8 mouse cellular contexts compared by ENCODE assay signal in the genomic region with DNA sequence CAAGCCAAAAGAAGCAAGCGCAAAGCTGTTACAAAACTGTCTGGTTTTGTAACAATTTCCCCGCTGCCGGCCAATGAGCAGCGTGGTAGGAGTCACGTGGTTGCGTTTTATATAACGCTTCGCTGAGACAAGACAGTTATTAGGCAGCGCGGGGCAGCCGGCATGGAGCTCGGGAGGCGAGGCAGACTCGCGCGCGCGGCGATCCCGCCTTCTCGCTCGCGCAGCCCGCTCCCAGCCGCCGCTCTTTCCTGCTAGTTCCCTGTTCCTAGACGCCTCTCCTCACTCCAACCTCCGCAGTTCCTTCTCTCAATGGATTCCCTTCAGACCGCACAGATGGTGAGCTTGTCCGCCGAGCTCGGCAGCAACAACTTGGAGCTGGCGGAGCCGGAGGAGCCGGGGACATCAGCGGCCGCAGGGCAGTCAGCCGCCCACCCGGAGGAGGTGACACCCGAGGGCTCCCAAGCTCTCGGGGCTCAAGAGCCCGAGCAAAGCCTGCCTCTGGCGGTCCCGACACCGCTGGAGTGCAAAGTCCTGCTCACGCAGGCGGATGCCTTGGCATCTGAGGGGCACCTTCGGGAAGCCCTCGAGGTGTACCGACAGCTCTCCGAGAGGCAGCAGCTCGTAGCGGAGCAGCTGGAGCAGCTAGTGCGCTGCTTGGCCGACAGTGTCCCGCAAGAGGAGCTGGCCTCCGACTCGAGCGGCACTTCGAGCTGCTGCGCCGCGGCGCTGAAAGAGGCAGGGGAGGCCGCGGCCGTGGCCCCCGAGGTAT. TPM values are rescaled to one million over a fixed set of nuclear protein-coding genes. Genes with fewer than 3 reads are reported as not detected.
A peak's percentile ranks its signal among the peaks of the same experiment; 100 is the strongest.
DNase-seq lines count a peak whose midpoint lies in the region; ATAC-seq and TF ChIP-seq lines count a peak whose summit lies in the region.

A gene (plus strand): TSS at position 83 of the 769 bp plus-strand sequence.

- H3K9me3 ChIP-seq in hindbrain, embryonic 11.5 days (ENCODE audit: control insufficient read depth, low read length): no peaks in the 10 kb centered on the region
- H3K9me3 ChIP-seq in lung, embryonic 14.5 days (ENCODE audit: low read depth, low read length): no peaks in the 10 kb centered on the region
- no peaks in the 10 kb centered on the region for H3K9me3 ChIP-seq in neural tube, embryonic 14.5 days (ENCODE audit: control insufficient read depth, low read length)

- peak; percentile 78 for DNase-seq in Muller cell, postnatal 12 days (ENCODE audit: inconsistent ontology term)
- DNase-seq in cerebellum, adult 9-11 months: peak; percentile 84
- DNase-seq in frontal cortex, postnatal 14 days (ENCODE audit: low spot score in 2 of 2): peak; percentile 51 to 53
- peak; percentile 67 for DNase-seq in hindbrain, embryonic 11.5 days (ENCODE audit: low spot score)
- peak; percentile 79 for DNase-seq in layer of hippocampus, adult 9-11 months
- peak; percentile 82 for DNase-seq in lung, embryonic 14.5 days
- DNase-seq in thymus, postnatal 25 days: peak; percentile 38

- no peak within 1 kb of the TSS for H3K27ac ChIP-seq in hindbrain, embryonic 11.5 days (ENCODE audit: low read depth, low read length)
- no peak within 1 kb of the TSS for H3K27ac ChIP-seq in lung, embryonic 14.5 days (ENCODE audit: low read depth)
- H3K27ac ChIP-seq in neural tube, embryonic 14.5 days (ENCODE audit: low read depth, low read length): no peak within 1 kb of the TSS

- peaks cover 6% of the 10 kb centered on the region for H3K27me3 ChIP-seq in hindbrain, embryonic 11.5 days (ENCODE audit: control insufficient read depth, insufficient read depth, low read length)
- H3K27me3 ChIP-seq in lung, embryonic 14.5 days (ENCODE audit: insufficient read depth, low read length): peaks cover 7% of the 10 kb centered on the region
- no peaks in the 10 kb centered on the region for H3K27me3 ChIP-seq in neural tube, embryonic 14.5 days (ENCODE audit: control insufficient read depth, insufficient read depth, low read length)

- peak within 1 kb of the TSS; percentile 77 for H3K4me2 ChIP-seq in hindbrain, embryonic 11.5 days (replicated peaks; ENCODE audit: low read depth, low read length)
- peak within 1 kb of the TSS; percentile 76 for H3K4me2 ChIP-seq in lung, embryonic 14.5 days
- H3K4me2 ChIP-seq in neural tube, embryonic 14.5 days (ENCODE audit: low read depth, low read length): peak within 1 kb of the TSS; percentile 76

- peak within 1 kb of the TSS; percentile 11; the same call in 1 of the 2 replicates for H3K9ac ChIP-seq in hindbrain, embryonic 11.5 days (ENCODE audit: low read depth, low read length)
- H3K9ac ChIP-seq in lung, embryonic 14.5 days: peak within 1 kb of the TSS; percentile 13; the same call in 1 of the 2 replicates
- no peak within 1 kb of the TSS for H3K9ac ChIP-seq in neural tube, embryonic 14.5 days (replicated peaks; ENCODE audit: low read depth, low read length)

- no peaks in the 10 kb centered on the region for H3K4me1 ChIP-seq in hindbrain, embryonic 11.5 days (replicated peaks; ENCODE audit: control insufficient read depth, insufficient read depth, low read length)
- no peaks in the 10 kb centered on the region for H3K4me1 ChIP-seq in lung, embryonic 14.5 days (ENCODE audit: insufficient read depth)
- H3K4me1 ChIP-seq in neural tube, embryonic 14.5 days (ENCODE audit: control insufficient read depth, insufficient read depth, low read length): 0 out of 2 replicates have a peak, but pooled peaks cover 5% of the 10 kb centered on the region

- peak within 1 kb of the TSS; percentile 42 for H3K4me3 ChIP-seq in hindbrain, embryonic 11.5 days (ENCODE audit: low read depth, low read length)
- peak within 1 kb of the TSS; percentile 43 for H3K4me3 ChIP-seq in lung, embryonic 14.5 days (ENCODE audit: low read depth, low read length)
- peak within 1 kb of the TSS; percentile 40 for H3K4me3 ChIP-seq in neural tube, embryonic 14.5 days (ENCODE audit: low read depth, low read length)

- ATAC-seq in hindbrain, embryonic 11.5 days (ENCODE audit: low FRiP score): peak; percentile 80
- peak; percentile 75 for ATAC-seq in lung, embryonic 14.5 days (ENCODE audit: insufficient read depth)
- peak; percentile 88 for ATAC-seq in neural tube, embryonic 14.5 days (ENCODE audit: low read depth)

- WGBS in hindbrain, embryonic 11.5 days: 13% methylated on average over 61 of the region's 68 CpGs
- WGBS in lung, embryonic 14.5 days: 11% methylated on average over 67 of the region's 68 CpGs
- WGBS in neural tube, embryonic 14.5 days: 17% methylated on average over 65 of the region's 68 CpGs

- TF ChIP-seq CTCF in lung, embryonic 14.5 days (IDR thresholded peaks at IDR 0.05; ENCODE audit: low read depth): no peak

- H3K36me3 ChIP-seq in hindbrain, embryonic 11.5 days (ENCODE audit: control insufficient read depth, insufficient read depth, low read length): no peaks in the 10 kb centered on the region
- no peaks in the 10 kb centered on the region for H3K36me3 ChIP-seq in lung, embryonic 14.5 days (ENCODE audit: insufficient read depth)
- no peaks in the 10 kb centered on the region for H3K36me3 ChIP-seq in neural tube, embryonic 14.5 days (ENCODE audit: control insufficient read depth, insufficient read depth, low read length)

RNA-seq across cellular contexts. Expression of the gene that starts here (rescaled TPM):
- polyA plus RNA-seq in hindbrain, embryonic 11.5 days (2014; fragmentation: Nextera tagmentation; extraction: Ambion mirVana): 1.2 and 1.3 TPM in 2 replicates
- polyA plus RNA-seq in lung, embryonic 14.5 days (2014; fragmentation: Nextera tagmentation; extraction: Ambion mirVana): 0.71 and 1.0 TPM in 2 replicates
- polyA plus RNA-seq in neural tube, embryonic 14.5 days (2014; fragmentation: Nextera tagmentation; extraction: Ambion mirVana): 0.18 and 0.20 TPM in 2 replicates

Comparison
In these comparisons a context has a peak if more than half of its experiments do, and no peak if none do; other contexts are left out.
1. Peak in ATAC-seq, H3K4me3 ChIP-seq and H3K4me2 ChIP-seq in neural tube, embryonic 14.5 days; RNA of the gene not detected or under 1 TPM.